8 mouse cellular contexts compared by ENCODE assay signal in genomic region chr5:112394415-112394763, GRCm38 (mm10). TPM values are rescaled to one million over a fixed set of nuclear protein-coding genes. Genes with fewer than 3 reads are reported as not detected.
DNase-seq lines count a peak whose midpoint lies in the region; ATAC-seq and TF ChIP-seq lines count a peak whose summit lies in the region.

No protein-coding gene starts in this region.

- TF ChIP-seq CTCF in spleen, adult 2 months (IDR thresholded peaks at IDR 0.05; ENCODE audit: extremely low read depth, insufficient read depth, insufficient read length, insufficient replicate concordance) = no peak

- H3K27me3 ChIP-seq in spleen, adult 2 months (ENCODE audit: control insufficient read depth, insufficient read depth, low read length) = peaks cover 9% of the 10 kb centered on the region
- H3K27me3 ChIP-seq in limb, embryonic 14.5 days (ENCODE audit: control insufficient read depth, insufficient read depth, low read length) = no peaks in the 10 kb centered on the region; the same call in 1 of the 2 replicates
- H3K27me3 ChIP-seq in stomach, embryonic 16.5 days (ENCODE audit: control insufficient read depth, insufficient read depth, low read length) = peaks cover 20% of the 10 kb centered on the region

- WGBS in spleen, adult 2 months = 5% methylated on average over 28 of the region's 28 CpGs
- 0% methylated on average over 22 of the region's 28 CpGs for WGBS in limb, embryonic 14.5 days
- under 1% methylated on average over 19 of the region's 28 CpGs for WGBS in stomach, embryonic 16.5 days

- peak overlapping the region; percentile 10; the same call in 1 of the 2 replicates for H3K4me3 ChIP-seq in spleen, adult 2 months (ENCODE audit: extremely low read depth, insufficient read depth, insufficient read length)
- H3K4me3 ChIP-seq in limb, embryonic 14.5 days (replicated peaks; ENCODE audit: low read length) = peak overlapping the region; percentile 57
- H3K4me3 ChIP-seq in stomach, embryonic 16.5 days (replicated peaks; ENCODE audit: low read length) = peak overlapping the region; percentile 57

- H3K4me1 ChIP-seq in spleen, adult 2 months (ENCODE audit: control insufficient read depth, insufficient read depth, insufficient read length) = no peaks in the 10 kb centered on the region
- peaks cover 7% of the 10 kb centered on the region for H3K4me1 ChIP-seq in limb, embryonic 14.5 days (ENCODE audit: control insufficient read depth, insufficient read depth, low read length)
- peaks cover 4% of the 10 kb centered on the region for H3K4me1 ChIP-seq in stomach, embryonic 16.5 days (ENCODE audit: control insufficient read depth, insufficient read depth, low read length)

- peak overlapping the region; percentile 68 for H3K4me2 ChIP-seq in limb, embryonic 14.5 days (replicated peaks; ENCODE audit: low read depth, low read length, severe bottlenecking)
- peak overlapping the region; percentile 69 for H3K4me2 ChIP-seq in stomach, embryonic 16.5 days (ENCODE audit: low read depth, low read length)

- no peaks in the 10 kb centered on the region for H3K9me3 ChIP-seq in limb, embryonic 14.5 days (ENCODE audit: control insufficient read depth, low read length)
- H3K9me3 ChIP-seq in stomach, embryonic 16.5 days (replicated peaks; ENCODE audit: control insufficient read depth, low read length) = no peaks in the 10 kb centered on the region

- peak overlapping the region; percentile 68 for H3K9ac ChIP-seq in limb, embryonic 14.5 days (ENCODE audit: low read depth, low read length, severe bottlenecking)
- peak overlapping the region; percentile 71 for H3K9ac ChIP-seq in stomach, embryonic 16.5 days (ENCODE audit: low read length)

- H3K36me3 ChIP-seq in spleen, adult 2 months (ENCODE audit: control insufficient read depth, insufficient read depth, low read length) = no peaks in the 10 kb centered on the region
- H3K36me3 ChIP-seq in limb, embryonic 14.5 days (ENCODE audit: control insufficient read depth, insufficient read depth, low read length) = peaks cover 15% of the 10 kb centered on the region; the same call in 1 of the 2 replicates
- no peaks in the 10 kb centered on the region for H3K36me3 ChIP-seq in stomach, embryonic 16.5 days (ENCODE audit: control insufficient read depth, insufficient read depth, low read length)

- peak; percentile 66 for ATAC-seq in limb, embryonic 14.5 days (ENCODE audit: low FRiP score, low read depth)
- peak; percentile 36 for ATAC-seq in stomach, embryonic 16.5 days (ENCODE audit: insufficient read depth, low FRiP score)

- no peak for TF ChIP-seq POLR2A in spleen, adult 2 months (IDR thresholded peaks at IDR 0.05; ENCODE audit: low read depth, low read length)
- TF ChIP-seq POLR2A in limb, embryonic 14.5 days (IDR thresholded peaks at IDR 0.05; ENCODE audit: borderline replicate concordance, extremely low read depth, insufficient read depth, insufficient read length) = no peak

- DNase-seq in embryo, embryonic 10 days (ENCODE audit: low spot score) = peak; percentile 49
- no peak for DNase-seq in embryo, embryonic 9.5 days (ENCODE audit: extremely low spot score)
- no peak for DNase-seq in spleen, adult 2 months (ENCODE audit: low read depth in 1 of 2, low spot score in 2 of 2)
- DNase-seq in spleen, adult 12 weeks (ENCODE audit: low spot score) = no peak
- no peak for DNase-seq in limb, embryonic 14.5 days (ENCODE audit: low spot score)
- DNase-seq in right cerebral cortex, adult 2 months (ENCODE audit: low spot score in 2 of 2) = no peak
- DNase-seq in layer of hippocampus, adult 8-10 months (ENCODE audit: low spot score in 2 of 2) = no peak

- H3K27ac ChIP-seq in spleen, adult 2 months (ENCODE audit: insufficient read depth, low read length) = no peak overlapping the region
- no peak overlapping the region for H3K27ac ChIP-seq in limb, embryonic 14.5 days (replicated peaks; ENCODE audit: low read depth, low read length)
- no peak overlapping the region for H3K27ac ChIP-seq in stomach, embryonic 16.5 days (ENCODE audit: low read length)

RNA-seq across cellular contexts. Expression of gene Asphd2, which starts 0.3 kb away (rescaled TPM):
- 0.19 and 0.23 TPM in 2 replicates for polyA plus RNA-seq in spleen, adult 2 months (2012; rRNA removed)
- 23.1 and 36.8 TPM in 2 replicates for polyA plus RNA-seq in limb, embryonic 14.5 days (2012; rRNA removed)
- 25.9 and 26.1 TPM in 2 replicates for polyA plus RNA-seq in limb, embryonic 14.5 days (2014; fragmentation: Nextera tagmentation; extraction: Ambion mirVana)
- polyA plus RNA-seq in stomach, embryonic 16.5 days (2015; fragmentation: Nextera tagmentation; extraction: Ambion mirVana) = 2.3 and 3.3 TPM in 2 replicates
- 100 to 1,000 TPM; 181 to 186 (median 183) TPM for total RNA-seq in layer of hippocampus, adult 8-10 months (2022)

RNA-seq across cellular contexts. Expression of gene Gm6583, which starts 38.6 kb away (rescaled TPM):
- not detected in 2 replicates for polyA plus RNA-seq in spleen, adult 2 months (2012; rRNA removed)
- polyA plus RNA-seq in limb, embryonic 14.5 days (2012; rRNA removed) = not detected in 2 replicates
- polyA plus RNA-seq in limb, embryonic 14.5 days (2014; fragmentation: Nextera tagmentation; extraction: Ambion mirVana) = 0.08 and 0.22 TPM in 2 replicates
- 0.16 and 0.19 TPM in 2 replicates for polyA plus RNA-seq in stomach, embryonic 16.5 days (2015; fragmentation: Nextera tagmentation; extraction: Ambion mirVana)
- total RNA-seq in layer of hippocampus, adult 8-10 months (2022) = not detected

RNA-seq across cellular contexts. Expression of gene Hps4, which starts 51.5 kb away (rescaled TPM):
- 36.9 and 45.9 TPM in 2 replicates for polyA plus RNA-seq in spleen, adult 2 months (2012; rRNA removed)
- 52.5 and 72.0 TPM in 2 replicates for polyA plus RNA-seq in limb, embryonic 14.5 days (2012; rRNA removed)
- 28.0 and 31.9 TPM in 2 replicates for polyA plus RNA-seq in limb, embryonic 14.5 days (2014; fragmentation: Nextera tagmentation; extraction: Ambion mirVana)
- polyA plus RNA-seq in stomach, embryonic 16.5 days (2015; fragmentation: Nextera tagmentation; extraction: Ambion mirVana) = 30.2 and 36.4 TPM in 2 replicates
- total RNA-seq in layer of hippocampus, adult 8-10 months (2022) = 10 to 100 TPM; 37.3 to 45.1 (median 39.2) TPM

RNA-seq across cellular contexts. Expression of gene Srrd, which starts 51.5 kb away (rescaled TPM):
- polyA plus RNA-seq in spleen, adult 2 months (2012; rRNA removed) = 30.8 and 33.6 TPM in 2 replicates
- polyA plus RNA-seq in limb, embryonic 14.5 days (2012; rRNA removed) = 60.7 and 72.0 TPM in 2 replicates
- polyA plus RNA-seq in limb, embryonic 14.5 days (2014; fragmentation: Nextera tagmentation; extraction: Ambion mirVana) = 43.7 and 46.6 TPM in 2 replicates
- 30.2 and 30.8 TPM in 2 replicates for polyA plus RNA-seq in stomach, embryonic 16.5 days (2015; fragmentation: Nextera tagmentation; extraction: Ambion mirVana)
- 10 to 100 TPM; 26.1 to 30.5 (median 28.1) TPM for total RNA-seq in layer of hippocampus, adult 8-10 months (2022)

RNA-seq across cellular contexts. Expression of gene Gm6588, which starts 54.8 kb away (rescaled TPM):
- polyA plus RNA-seq in spleen, adult 2 months (2012; rRNA removed) = not detected in 2 replicates
- not detected in 2 replicates for polyA plus RNA-seq in limb, embryonic 14.5 days (2012; rRNA removed)
- not detected in 2 replicates for polyA plus RNA-seq in limb, embryonic 14.5 days (2014; fragmentation: Nextera tagmentation; extraction: Ambion mirVana)
- 0.09 TPM in 1 of 2 replicates, not detected in the other for polyA plus RNA-seq in stomach, embryonic 16.5 days (2015; fragmentation: Nextera tagmentation; extraction: Ambion mirVana)
- total RNA-seq in layer of hippocampus, adult 8-10 months (2022) = not detected
